Mouse (Mus musculus) olfactory bulb, adult 2 months (tissue): ENCODE data around the gene Psmc6. TPM values are rescaled to one million over a fixed set of nuclear protein-coding genes. Genes with fewer than 3 reads are reported as not detected.

Source experiments
- H3K27ac ChIP-seq: fragments of 200-500 bp; 2 replicates; pipeline ENCODE4 v1.5.1; 2012; ENCODE audit warnings: low read depth, low read length; ENCODE audit not compliant: insufficient read depth
- H3K4me1 ChIP-seq: fragments of 200-500 bp; 2 replicates; pipeline ENCODE4 v1.6.1; 2012; ENCODE audit warnings: low read length; ENCODE audit not compliant: control insufficient read depth, insufficient read depth
- H3K4me3 ChIP-seq: fragments of 200-500 bp; 2 replicates; pipeline ENCODE4 v1.5.1; 2012; ENCODE audit warnings: mild to moderate bottlenecking, low read depth, low read length, moderate library complexity; ENCODE audit not compliant: insufficient read depth
- CTCF ChIP-seq: fragments of 200-500 bp; IDR thresholded peaks from 2 replicates; pipeline ENCODE4 v1.5.1; 2012; ENCODE audit warnings: low read depth, mild to moderate bottlenecking, low read length, moderate library complexity; ENCODE audit not compliant: insufficient read depth
- POLR2A ChIP-seq: fragments of 200-500 bp; IDR thresholded peaks from 2 replicates; pipeline ENCODE4 v1.6.1; 2012; ENCODE audit warnings: mild to moderate bottlenecking, low read depth, low read length, moderate library complexity; ENCODE audit not compliant: insufficient read depth
- WGBS: fragments of 180-500 bp; shearing (Covaris S2); methylation state at CpG from one replicate; pipeline ENCODE4 v1.1.7; 2018; 5-methylcytosine and 5-hydroxymethylcytosine counted together
- polyA plus RNA-seq: library from polyadenylated mRNA; stranded (reverse); fragments of >200 nt; gene quantifications from 2 replicates; pipeline ENCODE4 v1.2.4, GENCODE M21; 2012; ENCODE audit warnings: low replicate concordance; ENCODE audit not compliant: missing spikeins, insufficient read depth, insufficient read length

The Psmc6 gene
- polyA plus RNA-seq, 1 experiment, result 425 TPM

DNA sequence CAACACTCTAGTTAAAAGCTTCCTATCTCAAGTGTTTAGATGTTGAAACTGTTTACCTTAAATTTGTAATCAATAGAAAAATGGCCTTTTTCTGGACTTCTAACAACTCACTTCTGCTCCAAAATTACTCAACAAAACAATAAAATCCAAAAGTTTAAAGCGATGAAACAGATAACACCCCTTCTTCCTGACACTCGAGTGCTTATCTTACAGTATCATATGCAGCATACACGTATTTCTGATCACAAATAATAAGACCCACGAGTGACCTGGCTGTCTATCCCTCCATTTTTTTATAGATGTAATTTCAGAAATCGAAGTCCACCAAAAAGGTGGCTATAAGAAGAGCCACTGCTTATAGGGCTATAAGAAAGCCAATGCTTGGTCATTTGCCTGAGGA lies 12.7 kb upstream of the Psmc6 start:
- Histone ChIP-seq H3K4me3 (peak overlapping the region; percentile 30), H3K27ac (no peak overlapping the region), H3K4me1 (peaks cover 6% of the 10 kb centered on the region; the same call in 1 of the 2 replicates)
- 77% methylated on average over 5 of the region's 5 CpGs for WGBS
- TF ChIP-seq CTCF (no peak), POLR2A (no peak)

DNA sequence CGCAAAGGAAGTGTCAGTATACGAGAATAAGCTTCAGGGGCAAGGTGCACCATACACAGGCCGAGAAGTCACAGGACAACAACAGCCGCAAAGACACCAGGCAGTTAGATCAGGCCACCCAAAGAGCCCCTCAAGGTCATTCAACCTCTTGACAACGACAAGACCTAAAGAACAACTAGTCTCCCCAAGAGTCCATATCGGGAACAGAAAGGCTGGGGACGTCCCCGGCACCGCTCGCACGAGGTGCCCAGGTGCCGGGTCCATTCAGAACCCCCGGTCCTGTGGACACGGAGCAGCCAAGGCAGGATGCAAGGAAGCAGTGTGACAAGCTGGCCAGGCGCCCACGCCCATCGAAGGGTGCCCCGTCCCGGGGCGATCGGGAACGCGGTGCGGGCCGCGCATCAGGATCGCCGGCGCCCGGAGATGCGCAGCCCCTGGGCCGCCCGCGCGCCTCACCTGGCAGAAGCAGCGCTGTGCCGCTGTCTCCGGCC lies 11.6 kb upstream of the Psmc6 start:
- H3K4me1 ChIP-seq, result peaks cover 6% of the 10 kb centered on the region; the same call in 1 of the 2 replicates
- TF ChIP-seq CTCF (no peak), POLR2A (no peak)
- H3K4me3 ChIP-seq, result peak overlapping the region; percentile 89
- peak overlapping the region; percentile 62 for H3K27ac ChIP-seq
- under 1% methylated on average over 38 of the region's 38 CpGs for WGBS

DNA sequence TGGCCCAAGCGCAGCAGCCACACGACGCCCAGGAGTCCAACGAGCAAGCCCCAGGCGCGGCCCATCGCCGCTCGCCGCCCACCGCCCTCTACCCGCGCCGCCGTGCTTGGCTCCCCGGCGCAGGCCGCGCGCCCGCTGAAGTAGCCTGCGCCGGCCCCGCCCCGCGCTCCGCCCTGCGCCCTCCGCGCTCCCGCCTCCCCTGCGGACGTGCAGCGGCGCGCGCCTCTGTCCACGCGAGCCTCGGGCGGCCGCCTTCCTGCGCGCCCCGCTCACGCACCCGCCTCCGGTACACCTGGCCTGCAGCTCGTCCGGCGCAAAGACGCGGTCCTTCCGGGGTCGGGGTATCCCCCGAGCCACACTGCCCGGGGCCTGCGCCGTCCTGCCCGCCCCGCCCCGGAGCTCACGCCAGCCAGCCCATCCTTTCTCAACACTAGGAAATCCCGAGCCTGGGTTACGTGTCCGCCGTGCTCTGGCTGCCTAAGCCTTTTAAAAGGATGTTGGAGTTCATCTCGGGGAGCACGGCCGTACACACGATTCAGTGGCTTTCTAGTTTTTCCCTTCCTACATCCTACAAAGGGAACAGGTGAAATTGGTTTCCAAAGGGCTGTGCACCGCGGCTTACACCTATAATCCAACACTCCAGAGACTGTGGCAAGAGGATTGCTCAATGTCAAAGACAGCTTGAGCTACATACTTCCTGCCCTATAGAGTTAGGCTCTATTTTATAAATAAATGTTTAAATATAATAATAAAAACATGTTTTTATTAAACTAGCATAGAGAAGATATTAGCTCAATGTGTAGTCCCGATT lies 11.0 kb upstream of the Psmc6 start, which contains the start of gene Ero1l:
TSS of gene Ero1l (minus strand) at position 346 of the 811 bp plus-strand sequence.
- WGBS, result 1% methylated on average over 70 of the region's 74 CpGs
- Histone ChIP-seq H3K27ac (peak within 1 kb of the TSS; percentile 62), H3K4me3 (peak within 1 kb of the TSS; percentile 89), H3K4me1 (peaks cover 6% of the 10 kb centered on the region; the same call in 1 of the 2 replicates)
- TF ChIP-seq POLR2A (peak; percentile 92), CTCF (no peak)

DNA sequence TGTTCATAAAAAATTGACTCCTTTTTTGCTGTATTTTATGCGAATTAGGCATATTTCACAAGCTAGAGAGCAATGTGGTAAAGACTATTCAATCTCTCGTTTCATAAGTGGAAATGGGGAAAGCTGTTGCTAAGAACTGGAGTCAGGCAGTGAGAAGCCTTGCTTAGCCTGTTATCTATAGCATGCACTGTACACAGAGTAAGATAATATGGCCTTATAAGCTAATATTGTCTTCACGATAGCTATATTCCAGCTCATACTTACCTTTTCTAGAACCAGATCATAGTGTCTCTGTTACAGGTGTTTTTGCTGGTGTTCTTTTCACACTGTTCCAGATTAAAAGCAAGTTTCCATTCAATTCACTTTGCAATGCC lies 10.4 kb upstream of the Psmc6 start:
- Histone ChIP-seq H3K27ac (no peak overlapping the region), H3K4me1 (peaks cover 6% of the 10 kb centered on the region; the same call in 1 of the 2 replicates), H3K4me3 (no peak overlapping the region)
- TF ChIP-seq CTCF (no peak), POLR2A (no peak)
- 58% methylated on average over 3 of the region's 3 CpGs for WGBS

DNA sequence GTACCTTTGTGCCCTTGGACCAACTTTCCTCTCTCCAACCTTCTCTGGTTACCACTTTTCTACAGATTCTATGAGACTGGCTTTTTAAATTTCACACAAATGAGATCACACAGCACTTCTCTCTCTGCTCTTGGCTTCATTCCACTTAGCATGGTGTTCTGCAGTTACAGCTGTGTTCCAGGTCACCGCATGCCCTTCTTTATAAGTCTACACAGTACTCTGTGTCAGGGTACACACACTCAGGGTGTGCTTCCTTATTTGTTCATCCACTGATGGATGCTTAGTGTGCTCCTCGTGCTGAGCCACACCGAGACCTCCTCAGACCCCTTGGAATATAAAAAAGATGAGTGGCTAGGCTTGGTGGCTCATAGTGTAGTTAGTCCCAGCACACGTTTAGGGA lies 9.5 kb upstream of the Psmc6 start:
- peaks cover 6% of the 10 kb centered on the region; the same call in 1 of the 2 replicates for H3K4me1 ChIP-seq
- H3K27ac ChIP-seq, result no peak overlapping the region
- 83% methylated on average over 4 of the region's 4 CpGs for WGBS
- H3K4me3 ChIP-seq, result no peak overlapping the region
- no peak for TF ChIP-seq POLR2A
- TF ChIP-seq CTCF, result no peak

DNA sequence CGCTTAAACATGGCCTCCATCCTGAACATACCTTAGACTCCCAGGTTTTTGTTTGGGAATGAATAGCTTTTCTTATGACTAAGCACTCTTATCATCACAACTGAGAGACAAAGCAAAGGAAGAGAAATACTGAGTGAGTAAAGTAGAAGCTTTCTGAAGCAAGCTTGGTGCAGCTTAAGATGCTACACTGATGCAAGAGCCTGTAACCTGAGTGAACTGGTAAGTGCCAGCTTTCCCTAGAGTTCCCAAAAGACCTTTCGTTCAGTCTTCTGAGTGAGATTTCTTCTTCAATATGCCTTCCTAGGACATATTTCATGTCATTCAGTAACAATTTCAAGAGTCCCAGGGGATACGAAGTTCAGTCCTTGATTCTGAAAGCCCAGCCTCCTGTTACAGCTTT lies 8.5 kb upstream of the Psmc6 start:
- Histone ChIP-seq H3K27ac (no peak overlapping the region), H3K4me3 (no peak overlapping the region), H3K4me1 (peaks cover 5% of the 10 kb centered on the region; the same call in 1 of the 2 replicates)
- WGBS, result 89% methylated on average over 3 of the region's 3 CpGs
- TF ChIP-seq CTCF (no peak), POLR2A (no peak)

DNA sequence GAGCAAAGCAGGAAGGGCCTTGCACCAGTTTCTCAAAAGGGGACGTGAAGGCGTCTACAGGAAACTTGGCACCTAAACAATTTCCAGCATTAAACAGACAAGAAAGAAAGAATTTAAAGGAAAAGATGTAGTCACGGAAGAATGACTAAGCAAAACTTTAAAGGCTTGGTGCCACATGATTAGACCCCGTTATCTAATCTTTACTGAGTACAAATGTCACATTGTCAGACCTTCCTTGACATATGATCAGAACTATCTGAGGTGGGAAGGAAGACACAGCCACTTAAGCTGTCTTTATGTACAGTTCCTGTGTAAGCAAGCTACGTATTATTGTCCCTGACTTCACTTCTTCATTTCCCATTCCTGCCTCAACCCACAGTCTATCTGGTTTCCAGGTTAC lies 8.0 kb upstream of the Psmc6 start:
- no peak overlapping the region for H3K4me3 ChIP-seq
- H3K27ac ChIP-seq, result no peak overlapping the region
- 67% methylated on average over 5 of the region's 5 CpGs for WGBS
- no peak for TF ChIP-seq CTCF
- TF ChIP-seq POLR2A, result no peak
- H3K4me1 ChIP-seq, result peaks cover 3% of the 10 kb centered on the region; the same call in 1 of the 2 replicates

DNA sequence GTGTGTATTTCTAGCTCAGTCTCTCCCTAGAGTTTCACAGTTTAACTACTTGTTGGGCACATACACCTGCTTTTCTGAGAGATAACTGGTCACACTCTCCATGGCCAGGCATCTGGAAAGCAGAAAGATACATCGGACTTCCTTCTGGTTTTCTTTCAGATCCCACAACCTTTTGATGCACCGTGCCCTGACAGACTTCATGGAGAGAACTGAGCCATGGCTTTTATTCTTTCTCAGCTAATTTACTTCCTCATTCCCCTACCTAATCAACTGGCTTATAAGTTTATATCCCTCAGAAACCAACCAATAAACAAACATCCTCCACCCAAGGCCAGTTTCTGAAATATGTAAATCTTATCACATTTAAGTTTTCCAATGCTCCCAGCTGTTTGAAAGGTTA lies 7.1 kb upstream of the Psmc6 start:
- no peaks in the 10 kb centered on the region for H3K4me1 ChIP-seq
- TF ChIP-seq CTCF (no peak), POLR2A (no peak)
- WGBS, result 85% methylated on average over 2 of the region's 2 CpGs

DNA sequence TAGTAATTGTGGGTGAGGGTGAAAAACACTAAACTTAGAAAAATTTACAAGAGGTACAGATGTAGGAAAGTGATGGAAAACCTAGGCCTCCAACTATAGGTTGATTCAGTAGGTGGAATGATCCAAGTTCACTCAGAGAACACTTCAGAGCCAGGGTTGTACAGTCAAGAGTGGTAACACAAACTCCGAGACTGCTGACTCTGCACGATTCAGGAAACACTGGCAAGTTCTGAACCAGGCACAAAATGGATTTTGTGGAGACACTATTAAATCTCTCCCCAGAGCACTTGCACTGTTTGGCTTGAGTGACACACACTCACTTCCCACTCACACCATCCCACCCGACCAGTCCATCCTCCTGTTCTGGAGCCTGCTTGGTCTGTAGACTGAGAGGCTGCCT lies 6.3 kb upstream of the Psmc6 start:
- WGBS, result 92% methylated on average over 3 of the region's 3 CpGs
- TF ChIP-seq CTCF (no peak), POLR2A (no peak)

More for the DNA sequence above, 7.1 kb upstream of the Psmc6 start:
- no peak overlapping the region for H3K27ac ChIP-seq
- no peak overlapping the region for H3K4me3 ChIP-seq

More for the DNA sequence above, 6.3 kb upstream of the Psmc6 start:
- no peaks in the 10 kb centered on the region for H3K4me1 ChIP-seq
- H3K4me3 ChIP-seq, result no peak overlapping the region
- no peak overlapping the region for H3K27ac ChIP-seq
